Mouse (Mus musculus) central nervous system, embryonic 11.5 days (tissue): Measurements from ENCODE around the gene Tff2. TPM values are rescaled to one million over a fixed set of nuclear protein-coding genes. Genes with fewer than 3 reads are reported as not detected.

Source experiments
- polyA plus RNA-seq: library from polyadenylated mRNA; depleted of rRNA; stranded (reverse); fragments of >200 nt; gene quantifications from 2 replicates; pipeline ENCODE4 v1.2.3, GENCODE M21; 2012; rRNA removed

Tff2 gene
- polyA plus RNA-seq = 0.13 TPM in 1 of 2 replicates, not detected in the other

GRCm38 (mm10) chr17:31144040-31145037 is at the start of gene Tff2:
Gene Tff2 (minus strand): TSS chr17:31144282.

DNA sequence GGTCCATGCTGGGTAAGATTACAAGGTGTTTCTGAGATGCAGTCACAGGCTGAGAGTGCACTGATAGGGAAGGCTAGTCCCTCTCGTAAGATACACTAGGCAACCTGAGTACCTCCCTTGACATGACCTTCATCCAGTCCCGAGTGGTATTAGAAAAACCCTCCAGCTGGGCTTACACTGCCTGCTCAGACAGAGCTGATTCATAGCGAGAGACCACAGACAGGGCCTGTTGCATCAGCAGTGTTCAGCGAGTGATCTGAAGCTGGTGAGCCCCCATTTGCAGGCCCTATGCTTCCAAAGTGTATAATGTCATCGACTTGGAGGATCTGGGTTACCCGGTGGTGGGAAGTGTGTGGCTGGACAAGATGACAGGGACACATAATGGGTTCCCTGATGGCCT is 21.0 kb upstream of the Tff2 start, which contains the start of gene Tff1:
TSS of gene Tff1 (minus strand) at position 151 of the 400 bp plus-strand sequence.

GRCm38 (mm10) chr17:31129452-31129851 is 14.6 kb downstream of the Tff2 start, which contains the start of gene Tff3:
Gene Tff3 (minus strand): TSS chr17:31129646.

Other genes starting within 250 kb of the Tff2 start
- 0.05 and 0.09 TPM in 2 replicates for gene Glp1r, start 242.5 kb downstream of the Tff2 start, polyA plus RNA-seq
- 0.04 and 0.05 TPM in 2 replicates for gene Umodl1, start 189.6 kb downstream of the Tff2 start, polyA plus RNA-seq
- gene Abcg1, start 86.6 kb downstream of the Tff2 start, polyA plus RNA-seq = 2.8 and 4.1 TPM in 2 replicates
- 0.16 and 2.0 TPM in 2 replicates for gene Tff3, start 14.6 kb downstream of the Tff2 start, polyA plus RNA-seq
- not detected in 2 replicates for gene Tff1, start 21.0 kb upstream of the Tff2 start, polyA plus RNA-seq
- 0.09 and 0.11 TPM in 2 replicates for gene Tmprss3, start 54.7 kb upstream of the Tff2 start, polyA plus RNA-seq
- gene Ubash3a, start 63.6 kb upstream of the Tff2 start, polyA plus RNA-seq = 0.97 and 1.2 TPM in 2 replicates
- 1.0 and 2.0 TPM in 2 replicates for gene Rsph1, start 133.1 kb upstream of the Tff2 start, polyA plus RNA-seq
- 5.0 and 7.4 TPM in 2 replicates for gene Slc37a1, start 142.5 kb upstream of the Tff2 start, polyA plus RNA-seq
- 38.0 and 41.0 TPM in 2 replicates for gene Pde9a, start 241.9 kb upstream of the Tff2 start, polyA plus RNA-seq